Mouse (Mus musculus): ENCODE measurements around the gene Vamp1.

Gene Vamp1

GRCm38 (mm10) chr6:125210436-125210835 is 4.9 kb upstream of the Vamp1 start:
- no peak for ATAC-seq (ENCODE audit: insufficient number of reproducible peaks, low FRiP score, low TSS enrichment)

- ATAC-seq (ENCODE audit: insufficient number of reproducible peaks, low FRiP score, low TSS enrichment), result no peak
Observed at GRCm38 (mm10) chr6:125212621-125213020, 2.7 kb upstream of the Vamp1 start.

GRCm38 (mm10) chr6:125213129-125213528 is 2.2 kb upstream of the Vamp1 start:
- no peak for ATAC-seq (ENCODE audit: insufficient number of reproducible peaks, low FRiP score, low TSS enrichment)

GRCm38 (mm10) chr6:125213715-125214114 is 1.6 kb upstream of the Vamp1 start:
- ATAC-seq (ENCODE audit: insufficient number of reproducible peaks, low FRiP score, low TSS enrichment), result no peak

GRCm38 (mm10) chr6:125216898-125217297 is 1.5 kb downstream of the Vamp1 start:
- ATAC-seq (ENCODE audit: insufficient number of reproducible peaks, low FRiP score, low TSS enrichment), result no peak

GRCm38 (mm10) chr6:125217899-125218298 is 2.5 kb downstream of the Vamp1 start:
- no peak for ATAC-seq (ENCODE audit: insufficient number of reproducible peaks, low FRiP score, low TSS enrichment)

- ATAC-seq (ENCODE audit: insufficient number of reproducible peaks, low FRiP score, low TSS enrichment), result no peak
Observed at GRCm38 (mm10) chr6:125218963-125219362, 3.6 kb downstream of the Vamp1 start.

GRCm38 (mm10) chr6:125221115-125221745 is 5.9 kb downstream of the Vamp1 start:
- ATAC-seq (ENCODE audit: insufficient number of reproducible peaks, low FRiP score, low TSS enrichment), result no peak

GRCm38 (mm10) chr6:125222146-125222545 is 6.8 kb downstream of the Vamp1 start:
- ATAC-seq (ENCODE audit: insufficient number of reproducible peaks, low FRiP score, low TSS enrichment), result no peak

- ATAC-seq (ENCODE audit: insufficient number of reproducible peaks, low FRiP score, low TSS enrichment), result no peak
Observed at GRCm38 (mm10) chr6:125222577-125222976, 7.2 kb downstream of the Vamp1 start.

GRCm38 (mm10) chr6:125225518-125226115 is 10.3 kb downstream of the Vamp1 start:
- ATAC-seq (ENCODE audit: insufficient number of reproducible peaks, low FRiP score, low TSS enrichment), result no peak

- ATAC-seq (ENCODE audit: insufficient number of reproducible peaks, low FRiP score, low TSS enrichment), result no peak
Observed at GRCm38 (mm10) chr6:125230571-125230970, 15.2 kb downstream of the Vamp1 start.

GRCm38 (mm10) chr6:125231117-125232044 is 16.0 kb downstream of the Vamp1 start, which contains the start of gene Tapbpl:
Gene Tapbpl, minus strand, starts transcription at chr6:125231860.
- ATAC-seq (ENCODE audit: insufficient number of reproducible peaks, low FRiP score, low TSS enrichment), result peak; percentile 65

GRCm38 (mm10) chr6:125232045-125232437 is 16.7 kb downstream of the Vamp1 start:
- no peak for ATAC-seq (ENCODE audit: insufficient number of reproducible peaks, low FRiP score, low TSS enrichment)

- no peak for ATAC-seq (ENCODE audit: insufficient number of reproducible peaks, low FRiP score, low TSS enrichment)
Observed at GRCm38 (mm10) chr6:125232516-125232915, 17.2 kb downstream of the Vamp1 start.

GRCm38 (mm10) chr6:125233816-125234519 is 18.6 kb downstream of the Vamp1 start:
- no peak for ATAC-seq (ENCODE audit: insufficient number of reproducible peaks, low FRiP score, low TSS enrichment)

- ATAC-seq (ENCODE audit: insufficient number of reproducible peaks, low FRiP score, low TSS enrichment), result no peak
Observed at GRCm38 (mm10) chr6:125234520-125234828, 19.1 kb downstream of the Vamp1 start.

GRCm38 (mm10) chr6:125236341-125236740 is 21.0 kb downstream of the Vamp1 start:
- ATAC-seq (ENCODE audit: insufficient number of reproducible peaks, low FRiP score, low TSS enrichment), result no peak

GRCm38 (mm10) chr6:125236782-125237181 is 21.4 kb downstream of the Vamp1 start, which contains the start of gene Cd27:
Gene Cd27, minus strand, starts transcription at chr6:125237010.
- no peak for ATAC-seq (ENCODE audit: insufficient number of reproducible peaks, low FRiP score, low TSS enrichment)

GRCm38 (mm10) chr6:125237421-125237820 is 22.1 kb downstream of the Vamp1 start:
- no peak for ATAC-seq (ENCODE audit: insufficient number of reproducible peaks, low FRiP score, low TSS enrichment)

- ATAC-seq (ENCODE audit: insufficient number of reproducible peaks, low FRiP score, low TSS enrichment), result no peak
Observed at GRCm38 (mm10) chr6:125238396-125238795, 23.0 kb downstream of the Vamp1 start.
